Mouse (Mus musculus) gastrocnemius, adult 8-10 months (tissue): ENCODE results near the gene Rpl10l. TPM values are rescaled to one million over a fixed set of nuclear protein-coding genes. Genes with fewer than 3 reads are reported as not detected.

ENCODE experiments used
- DNase-seq, 2 experiments: peaks; one replicate each; pipeline ENCODE4 v3.0.0; 2022; ENCODE audit warnings: low spot score in 2 of 2
- total RNA-seq, 4 experiments: library from RNA; stranded (reverse); gene quantifications; 2 replicates each; pipeline ENCODE4 v1.2.4; 2022

Rpl10l gene
- total RNA-seq = not detected

GRCm38 (mm10) chr12:66283991-66284622 is at the start of gene Rpl10l:
Rpl10l (minus strand) TSS chr12:66284401.
- DNase-seq = no peak

GRCm38 (mm10) chr12:66275890-66276289 is 8.3 kb downstream of the Rpl10l start:
- DNase-seq = no peak

- DNase-seq = no peak
Observed at GRCm38 (mm10) chr12:66245461-66246099, 38.6 kb downstream of the Rpl10l start.

GRCm38 (mm10) chr12:66234158-66234557 is 50.0 kb downstream of the Rpl10l start:
- no peak for DNase-seq
